ENCODE assay signal across 9 mouse cellular contexts in the genomic region with DNA sequence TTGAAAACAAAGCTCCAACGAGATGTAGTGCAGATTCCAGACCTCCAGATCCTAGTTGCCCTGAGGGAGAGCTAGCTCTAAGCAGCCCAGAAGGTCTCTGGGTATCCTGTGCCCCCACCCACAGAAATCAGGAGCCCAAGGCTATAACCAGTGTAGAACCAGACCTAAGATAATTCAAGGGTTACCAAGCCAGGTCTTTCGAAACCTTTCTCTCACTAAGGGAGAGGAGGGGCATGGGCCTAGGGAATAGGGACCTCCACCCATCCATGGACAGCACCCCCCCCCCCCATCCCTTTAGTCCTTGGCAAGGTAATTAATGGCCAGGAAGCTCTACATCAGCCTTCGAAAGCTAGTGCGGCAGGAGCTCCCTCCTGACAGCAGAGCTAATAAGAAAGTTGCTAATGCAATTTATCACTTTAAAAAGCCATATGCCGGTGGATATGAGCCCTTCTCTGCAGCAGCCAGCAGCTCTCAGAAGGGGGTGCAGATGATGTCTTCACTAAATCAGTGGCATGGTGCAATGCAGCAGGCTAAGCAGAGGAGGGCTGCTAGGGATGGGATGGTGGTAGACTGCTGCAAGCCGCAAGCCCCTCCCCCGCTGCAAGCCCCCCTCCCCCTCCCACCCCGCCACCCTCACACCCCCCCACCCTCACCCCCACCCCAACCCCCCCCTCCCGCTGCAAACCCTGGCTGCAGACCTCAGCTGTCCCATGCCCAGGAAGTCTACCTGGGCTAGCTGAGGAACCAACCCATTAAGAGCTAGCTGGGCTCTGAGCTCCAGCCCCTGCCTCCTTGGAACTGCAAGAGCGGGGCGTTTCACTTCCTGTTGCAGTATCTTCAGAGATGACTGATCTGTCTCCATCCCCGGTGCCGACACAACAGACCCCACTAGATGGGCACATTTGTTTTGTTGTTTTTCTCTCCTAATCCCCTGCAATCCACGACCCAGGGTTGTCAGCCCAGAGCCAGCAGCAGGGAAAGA. TPM values are rescaled to one million over a fixed set of nuclear protein-coding genes. Genes with fewer than 3 reads are reported as not detected.
A peak's percentile ranks its signal among the peaks of the same experiment; 100 is the strongest.
DNase-seq lines count a peak whose midpoint lies in the region; ATAC-seq and TF ChIP-seq lines count a peak whose summit lies in the region.
"Had no signal": no experiment of that assay in that cellular context is flagged by ENCODE, and none has a peak within 500 bp of the region (broad histone marks: within the 10 kb centered on the region; RNA-seq: fewer than 3 reads in every experiment).

No protein-coding gene starts in this region.

- H3K36me3 ChIP-seq in liver, embryonic 11.5 days (ENCODE audit: control insufficient read depth, insufficient read depth, low read length), result no peaks in the 10 kb centered on the region
- H3K36me3 ChIP-seq in liver, postnatal 0 days (replicated peaks; ENCODE audit: insufficient read depth, low read length), result no peaks in the 10 kb centered on the region
- H3K36me3 ChIP-seq in embryonic facial prominence, embryonic 15.5 days, result no peaks in the 10 kb centered on the region
- H3K36me3 ChIP-seq in intestine, postnatal 0 days (ENCODE audit: control insufficient read depth, insufficient read depth), result no peaks in the 10 kb centered on the region
- H3K36me3 ChIP-seq in stomach, embryonic 15.5 days, result no peaks in the 10 kb centered on the region

- H3K4me2 ChIP-seq in liver, embryonic 11.5 days, result peak overlapping the region; percentile 16
- no peak overlapping the region for H3K4me2 ChIP-seq in liver, postnatal 0 days (ENCODE audit: low read depth, low read length)
- H3K4me2 ChIP-seq in embryonic facial prominence, embryonic 15.5 days (replicated peaks), result no peak overlapping the region; the same call in 1 of the 2 replicates
- H3K4me2 ChIP-seq in intestine, postnatal 0 days (replicated peaks; ENCODE audit: low read depth), result 0 out of 2 replicates have a peak overlapping the region, but pooled peaks have one; percentile 13
- H3K4me2 ChIP-seq in stomach, embryonic 15.5 days, result peak overlapping the region; percentile 6; the same call in 1 of the 2 replicates

- H3K9ac ChIP-seq in liver, embryonic 11.5 days (ENCODE audit: low read depth, low read length), result no peak overlapping the region; the same call in 1 of the 2 replicates
- no peak overlapping the region for H3K9ac ChIP-seq in liver, postnatal 0 days (replicated peaks)
- no peak overlapping the region for H3K9ac ChIP-seq in embryonic facial prominence, embryonic 15.5 days
- H3K9ac ChIP-seq in intestine, postnatal 0 days (ENCODE audit: low read depth, low read length), result no peak overlapping the region
- H3K9ac ChIP-seq in stomach, embryonic 15.5 days, result no peak overlapping the region

- WGBS in liver, embryonic 11.5 days, result 18% methylated on average over 13 of the region's 14 CpGs
- 21% methylated on average over 12 of the region's 14 CpGs for WGBS in liver, postnatal 0 days (ENCODE audit: insufficient replicate concordance)
- 14% methylated on average over 14 of the region's 14 CpGs for WGBS in embryonic facial prominence, embryonic 15.5 days
- WGBS in intestine, postnatal 0 days, result 33% methylated on average over 14 of the region's 14 CpGs
- 14% methylated on average over 13 of the region's 14 CpGs for WGBS in stomach, embryonic 15.5 days

- peaks cover 12% of the 10 kb centered on the region for H3K4me1 ChIP-seq in liver, embryonic 11.5 days (replicated peaks; ENCODE audit: control insufficient read depth, insufficient read depth, low read length)
- 0 out of 2 replicates have a peak, but pooled peaks cover 10% of the 10 kb centered on the region for H3K4me1 ChIP-seq in liver, postnatal 0 days (ENCODE audit: insufficient read depth)
- H3K4me1 ChIP-seq in embryonic facial prominence, embryonic 15.5 days, result peaks cover 30% of the 10 kb centered on the region
- H3K4me1 ChIP-seq in intestine, postnatal 0 days (replicated peaks; ENCODE audit: control insufficient read depth, insufficient read depth, low read length), result peaks cover 13% of the 10 kb centered on the region
- H3K4me1 ChIP-seq in stomach, embryonic 15.5 days, result peaks cover 12% of the 10 kb centered on the region

- H3K4me3 ChIP-seq in liver, embryonic 11.5 days (ENCODE audit: low read depth, low read length), result no peak overlapping the region
- H3K4me3 ChIP-seq in liver, postnatal 0 days (ENCODE audit: low read depth, low read length), result no peak overlapping the region
- no peak overlapping the region for H3K4me3 ChIP-seq in embryonic facial prominence, embryonic 15.5 days (replicated peaks)
- H3K4me3 ChIP-seq in intestine, postnatal 0 days (ENCODE audit: low read depth, low read length), result no peak overlapping the region
- no peak overlapping the region for H3K4me3 ChIP-seq in stomach, embryonic 15.5 days (replicated peaks)

- no peak for DNase-seq in liver, embryonic 11.5 days (ENCODE audit: low spot score)
- no peak for DNase-seq in liver, postnatal 0 days
- no peak for DNase-seq in gastrocnemius, adult 8-10 months (ENCODE audit: low spot score in 2 of 2)
- DNase-seq in adrenal gland, postnatal 36 days, result no peak
- no peak for DNase-seq in right cerebral cortex, postnatal 36 days (ENCODE audit: low spot score in 2 of 2)
- DNase-seq: kidney, postnatal 25 days had no signal

- no peak for ATAC-seq in liver, embryonic 11.5 days (replicated peaks; ENCODE audit: low FRiP score)
- ATAC-seq in liver, postnatal 0 days, result no peak
- ATAC-seq in embryonic facial prominence, embryonic 15.5 days (ENCODE audit: insufficient number of reproducible peaks, low FRiP score, low TSS enrichment, low read depth), result 0 out of 2 replicates have a peak, but pooled peaks have one; percentile 36
- no peak for ATAC-seq in intestine, postnatal 0 days
- ATAC-seq in stomach, embryonic 15.5 days (ENCODE audit: insufficient read depth, low FRiP score, low read depth), result peak; percentile 32; the same call in 1 of the 2 replicates

- TF ChIP-seq EP300 in liver, postnatal 0 days (IDR thresholded peaks at IDR 0.05; ENCODE audit: low read depth), result no peak

- no peaks in the 10 kb centered on the region for H3K27me3 ChIP-seq in liver, embryonic 11.5 days (replicated peaks; ENCODE audit: control insufficient read depth, insufficient read depth, low read length)
- H3K27me3 ChIP-seq in liver, postnatal 0 days (ENCODE audit: insufficient read depth, low read length), result no peaks in the 10 kb centered on the region
- peaks cover 9% of the 10 kb centered on the region; the same call in 1 of the 2 replicates for H3K27me3 ChIP-seq in embryonic facial prominence, embryonic 15.5 days
- no peaks in the 10 kb centered on the region for H3K27me3 ChIP-seq in intestine, postnatal 0 days (replicated peaks; ENCODE audit: control insufficient read depth, insufficient read depth, low read length)
- H3K27me3 ChIP-seq in stomach, embryonic 15.5 days (replicated peaks), result 0 out of 2 replicates have a peak, but pooled peaks cover 4% of the 10 kb centered on the region

- H3K9me3 ChIP-seq in liver, embryonic 11.5 days (ENCODE audit: control insufficient read depth, low read length), result no peaks in the 10 kb centered on the region
- no peaks in the 10 kb centered on the region for H3K9me3 ChIP-seq in liver, postnatal 0 days (ENCODE audit: low read length)
- H3K9me3 ChIP-seq in embryonic facial prominence, embryonic 15.5 days (replicated peaks), result no peaks in the 10 kb centered on the region
- no peaks in the 10 kb centered on the region for H3K9me3 ChIP-seq in intestine, postnatal 0 days (ENCODE audit: control insufficient read depth)
- no peaks in the 10 kb centered on the region for H3K9me3 ChIP-seq in stomach, embryonic 15.5 days

- no peak overlapping the region for H3K27ac ChIP-seq in liver, embryonic 11.5 days (ENCODE audit: low read depth, low read length)
- H3K27ac ChIP-seq in liver, postnatal 0 days (ENCODE audit: low read depth), result no peak overlapping the region
- H3K27ac ChIP-seq in embryonic facial prominence, embryonic 15.5 days (replicated peaks), result peak overlapping the region; percentile 83; the same call in 1 of the 2 replicates
- H3K27ac ChIP-seq in intestine, postnatal 0 days (ENCODE audit: low read depth, low read length), result no peak overlapping the region
- peak overlapping the region; percentile 79 for H3K27ac ChIP-seq in stomach, embryonic 15.5 days

- no peak for TF ChIP-seq CTCF in liver, postnatal 0 days (IDR thresholded peaks at IDR 0.05; ENCODE audit: low read depth)
- TF ChIP-seq CTCF in intestine, postnatal 0 days (IDR thresholded peaks at IDR 0.05; ENCODE audit: low read depth), result no peak

RNA-seq across cellular contexts. Expression of a gene that starts 55.9 kb away (rescaled TPM):
- polyA plus RNA-seq in liver, embryonic 11.5 days (2014; fragmentation: Nextera tagmentation; extraction: Ambion mirVana), result 744 and 764 TPM in 2 replicates
- polyA plus RNA-seq in liver, postnatal 0 days (2015; fragmentation: Nextera tagmentation; extraction: Ambion mirVana), result 397 and 413 TPM in 2 replicates
- polyA plus RNA-seq in embryonic facial prominence, embryonic 15.5 days (2015; fragmentation: Nextera tagmentation; extraction: Ambion mirVana), result 878 and 898 TPM in 2 replicates
- 756 and 774 TPM in 2 replicates for polyA plus RNA-seq in intestine, postnatal 0 days (2015; fragmentation: Nextera tagmentation; extraction: Ambion mirVana)
- 879 and 956 TPM in 2 replicates for polyA plus RNA-seq in stomach, embryonic 15.5 days (2015; fragmentation: Nextera tagmentation; extraction: Ambion mirVana)
- total RNA-seq in gastrocnemius, adult 8-10 months (2022), result 100 to 1,000 TPM; 155 to 194 (median 178) TPM
- 100 to 1,000 TPM; 420 to 539 TPM for total RNA-seq in adrenal gland, postnatal 36 days (2021)

Comparison
In these comparisons a context has a peak if more than half of its experiments do, and no peak if none do; other contexts are left out.
1. H3K4me2 ChIP-seq: peak in liver, embryonic 11.5 days (single experiment), intestine, postnatal 0 days (single experiment) and stomach, embryonic 15.5 days (single experiment); none in liver, postnatal 0 days (single experiment) and embryonic facial prominence, embryonic 15.5 days (single experiment).
2. ATAC-seq: peak in embryonic facial prominence, embryonic 15.5 days (single experiment) and stomach, embryonic 15.5 days (single experiment); none in liver, embryonic 11.5 days (single experiment), liver, postnatal 0 days (single experiment) and intestine, postnatal 0 days (single experiment).
3. H3K27ac ChIP-seq: peak in embryonic facial prominence, embryonic 15.5 days (single experiment) and stomach, embryonic 15.5 days (single experiment); none in liver, embryonic 11.5 days (single experiment), liver, postnatal 0 days (single experiment) and intestine, postnatal 0 days (single experiment).